Mouse (Mus musculus) spleen, adult 2 months (tissue): ENCODE measurements around the gene Bsg. TPM values are rescaled to one million over a fixed set of nuclear protein-coding genes. Genes with fewer than 3 reads are reported as not detected.
"Not testable (repeated sequence)": the region's sequence is repeated elsewhere in the genome, so short reads cannot be mapped to it uniquely, and the experiment has no call there.

ENCODE experiments used
- DNase-seq, 2 experiments: peaks; one replicate each; pipeline versions ENCODE4 v3.0.0 to v3.0.0-alpha.2; 2012 to 2021; ENCODE audit warnings: low spot score in 2 of 2, low read depth in 1 of 2
- H3K27ac ChIP-seq: fragments of 200-500 bp; 2 replicates; pipeline ENCODE4 v1.5.1; 2012; ENCODE audit warnings: low read length, inconsistent platforms; ENCODE audit not compliant: insufficient read depth
- H3K27me3 ChIP-seq: fragments of 200-500 bp; 2 replicates; pipeline ENCODE4 v1.6.1; 2012; ENCODE audit warnings: mild to moderate bottlenecking, moderate library complexity, low read length, inconsistent platforms; ENCODE audit not compliant: control insufficient read depth, insufficient read depth
- H3K36me3 ChIP-seq: fragments of 200-500 bp; 2 replicates; pipeline ENCODE4 v1.6.1; 2012; ENCODE audit warnings: mild to moderate bottlenecking, low read length, inconsistent platforms; ENCODE audit not compliant: control insufficient read depth, insufficient read depth
- H3K4me1 ChIP-seq: fragments of 200-500 bp; 2 replicates; pipeline ENCODE4 v1.6.1; 2011; ENCODE audit warnings: inconsistent platforms; ENCODE audit not compliant: control insufficient read depth, insufficient read depth, insufficient read length
- H3K4me3 ChIP-seq: fragments of 200-500 bp; 2 replicates; pipeline ENCODE4 v1.5.1; 2011; ENCODE audit warnings: mild to moderate bottlenecking, inconsistent platforms; ENCODE audit not compliant: insufficient read depth, insufficient read length; ENCODE audit errors: extremely low read depth
- CTCF ChIP-seq: fragments of 200-500 bp; IDR thresholded peaks from 2 replicates; pipeline ENCODE4 v1.5.1; 2011; ENCODE audit warnings: mild to moderate bottlenecking, inconsistent platforms; ENCODE audit not compliant: insufficient read depth, insufficient read length, insufficient replicate concordance; ENCODE audit errors: extremely low read depth
- POLR2A ChIP-seq: fragments of 200-500 bp; IDR thresholded peaks from 2 replicates; pipeline ENCODE4 v1.6.1; 2011; ENCODE audit warnings: low read depth, low read length, inconsistent platforms
- WGBS: fragments of 180-500 bp; shearing (Covaris S2); methylation state at CpG from one replicate; pipeline ENCODE4 v1.1.7; 2018; 5-methylcytosine and 5-hydroxymethylcytosine counted together
- polyA plus RNA-seq: library from polyadenylated mRNA; depleted of rRNA; stranded (reverse); fragments of >200 nt; gene quantifications from 2 replicates; pipeline ENCODE4 v1.2.3, GENCODE M21; 2012

Bsg gene
- polyA plus RNA-seq, 1 experiment: 208 TPM

GRCm38 (mm10) chr10:79695231-79696128, 8.8 kb upstream of the Bsg start:
- Histone ChIP-seq H3K27me3 (no peaks in the 10 kb centered on the region), H3K27ac (no peak overlapping the region), H3K4me1 (no peaks in the 10 kb centered on the region), H3K36me3 (no peaks in the 10 kb centered on the region), H3K4me3 (no peak overlapping the region)
- TF ChIP-seq CTCF (peak; percentile 87; the same call in 1 of the 2 replicates), POLR2A (no peak)
- 62% methylated on average over 13 of the region's 13 CpGs for WGBS
- peak; percentile 42 to 72 for DNase-seq

- no peak overlapping the region for H3K27ac ChIP-seq
- WGBS: 78% methylated on average over 9 of the region's 9 CpGs
- H3K36me3 ChIP-seq: no peaks in the 10 kb centered on the region
- TF ChIP-seq POLR2A (no peak), CTCF (no peak)
- H3K4me3 ChIP-seq: no peak overlapping the region
- no peaks in the 10 kb centered on the region for H3K27me3 ChIP-seq
- no peak for DNase-seq
- no peaks in the 10 kb centered on the region for H3K4me1 ChIP-seq
These were observed 8.1 kb upstream of the Bsg start for GRCm38 (mm10) chr10:79696129-79696651.

- Histone ChIP-seq H3K27ac (no peak overlapping the region), H3K36me3 (no peaks in the 10 kb centered on the region), H3K4me1 (no peaks in the 10 kb centered on the region), H3K27me3 (no peaks in the 10 kb centered on the region), H3K4me3 (no peak overlapping the region)
- TF ChIP-seq CTCF: no peak
- no peak for TF ChIP-seq POLR2A
- 84% methylated on average over 6 of the region's 6 CpGs for WGBS
- DNase-seq: no peak
These were observed 6.4 kb upstream of the Bsg start for GRCm38 (mm10) chr10:79697916-79698315.

- H3K27me3 ChIP-seq: no peaks in the 10 kb centered on the region
- H3K4me3 ChIP-seq: no peak overlapping the region
- H3K27ac ChIP-seq: no peak overlapping the region
- TF ChIP-seq CTCF: no peak
- TF ChIP-seq POLR2A: no peak
- WGBS: 95% methylated on average over 6 of the region's 6 CpGs
- no peak for DNase-seq
- H3K4me1 ChIP-seq: no peaks in the 10 kb centered on the region
- H3K36me3 ChIP-seq: no peaks in the 10 kb centered on the region
These were observed 5.8 kb upstream of the Bsg start for GRCm38 (mm10) chr10:79698459-79698858.

GRCm38 (mm10) chr10:79700676-79701075, 3.6 kb upstream of the Bsg start:
- DNase-seq: no peak
- Histone ChIP-seq H3K4me3 (no peak overlapping the region), H3K4me1 (peaks cover 9% of the 10 kb centered on the region; the same call in 1 of the 2 replicates), H3K36me3 (no peaks in the 10 kb centered on the region), H3K27me3 (no peaks in the 10 kb centered on the region), H3K27ac (no peak overlapping the region)
- no peak for TF ChIP-seq POLR2A
- TF ChIP-seq CTCF: no peak
- WGBS: 72% methylated on average over 7 of the region's 7 CpGs

GRCm38 (mm10) chr10:79701443-79702129, 2.7 kb upstream of the Bsg start:
- no peaks in the 10 kb centered on the region for H3K36me3 ChIP-seq
- TF ChIP-seq CTCF: no peak
- TF ChIP-seq POLR2A: no peak
- WGBS: 87% methylated on average over 10 of the region's 10 CpGs
- no peaks in the 10 kb centered on the region for H3K27me3 ChIP-seq
- H3K4me3 ChIP-seq: no peak overlapping the region
- DNase-seq: no peak
- H3K27ac ChIP-seq: no peak overlapping the region
- peaks cover 10% of the 10 kb centered on the region; the same call in 1 of the 2 replicates for H3K4me1 ChIP-seq

GRCm38 (mm10) chr10:79702970-79703369, 1.3 kb upstream of the Bsg start:
- not testable (repeated sequence) for H3K36me3 ChIP-seq, H3K27ac ChIP-seq, H3K27me3 ChIP-seq, DNase-seq, H3K4me1 ChIP-seq, H3K4me3 ChIP-seq
- 88% methylated on average over 4 of the region's 4 CpGs for WGBS
